Mouse (Mus musculus): Measurements from ENCODE around the gene Tdrd9.
"Not testable (repeated sequence)": the region's sequence is repeated elsewhere in the genome, so short reads cannot be mapped to it uniquely, and the experiment has no call there.

The Tdrd9 gene

GRCm38 (mm10) chr12:111971231-111971686 is at the start of gene Tdrd9:
Tdrd9 (plus strand) TSS chr12:111971559.
- DNase-seq (ENCODE audit: low spot score in 2 of 2) = no peak

- peak in 1 of 2 experiments; percentile 44 for DNase-seq (ENCODE audit: low spot score in 2 of 2)
Observed at GRCm38 (mm10) chr12:111923117-111923516, 48.2 kb upstream of the Tdrd9 start.

DNA sequence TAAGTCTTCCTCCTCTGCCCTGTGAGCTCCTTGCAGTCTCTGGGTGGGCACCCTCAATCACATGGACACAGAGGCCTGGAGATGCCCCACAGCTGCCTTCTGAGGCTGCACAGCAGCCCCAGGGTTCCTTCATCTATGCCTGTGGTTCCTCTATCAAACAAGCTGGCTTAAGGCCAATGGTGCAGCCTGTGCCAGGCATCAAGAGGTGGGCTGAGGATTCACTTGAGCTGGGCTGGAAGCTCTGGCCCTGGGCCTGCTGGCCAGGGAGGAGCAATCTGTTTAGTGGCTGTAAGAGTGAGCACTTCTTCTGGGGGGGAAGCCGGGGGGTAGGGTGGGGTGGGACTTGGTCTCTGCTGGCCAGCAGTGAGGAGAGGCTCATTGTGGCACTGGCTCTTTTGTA is 44.0 kb upstream of the Tdrd9 start:
- no peak for DNase-seq (ENCODE audit: low spot score in 2 of 2)

DNA sequence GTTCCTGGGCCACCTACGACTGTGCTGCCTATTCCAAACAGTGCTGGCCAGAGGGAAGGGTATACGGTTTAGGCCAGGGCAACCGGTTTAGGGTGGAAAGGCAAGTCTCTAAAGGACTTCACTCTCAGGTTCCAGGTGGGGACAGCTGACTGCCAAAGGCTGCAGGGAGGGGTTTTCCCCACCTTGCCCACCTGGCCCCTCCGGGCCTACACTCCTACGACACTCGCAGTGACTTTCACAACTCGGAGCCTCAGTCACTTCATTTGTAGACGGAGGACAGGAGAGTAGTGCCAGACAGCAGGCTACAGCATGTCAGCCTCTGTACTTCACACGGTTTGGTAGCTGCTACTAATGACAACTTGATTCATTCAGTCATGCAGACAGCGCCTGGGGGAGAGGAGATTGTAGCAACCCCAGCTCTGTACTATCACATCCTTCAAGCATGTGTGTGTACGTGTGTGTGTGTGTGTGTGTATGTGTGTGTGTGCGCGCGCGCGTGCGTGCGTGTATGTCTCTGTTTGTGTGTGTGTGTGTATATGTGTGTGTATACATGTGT is 42.9 kb upstream of the Tdrd9 start:
- no peak for DNase-seq (ENCODE audit: low spot score in 2 of 2)

- DNase-seq (ENCODE audit: low spot score in 2 of 2) = no peak
Observed at GRCm38 (mm10) chr12:111931411-111932025, 39.8 kb upstream of the Tdrd9 start.

DNA sequence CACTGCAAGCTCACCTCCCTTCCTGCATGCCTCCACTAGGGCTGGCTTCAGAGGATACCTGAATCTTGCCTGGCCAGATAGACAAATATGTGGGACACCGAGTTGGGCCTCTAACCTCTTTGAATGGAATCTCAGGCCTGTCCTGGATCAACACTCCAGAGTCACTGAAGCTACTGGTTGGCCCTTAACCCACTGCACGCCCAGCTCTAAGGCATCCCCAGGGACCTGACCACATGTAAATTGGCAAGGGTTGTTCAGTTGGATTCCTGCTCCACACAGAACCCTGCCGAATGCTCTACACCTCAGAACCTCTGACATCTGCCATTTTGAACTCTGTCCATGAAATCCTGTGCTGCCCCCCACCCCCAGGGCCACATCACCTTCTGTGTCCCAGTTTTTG is 38.8 kb upstream of the Tdrd9 start:
- DNase-seq (ENCODE audit: low spot score in 2 of 2) = no peak

- no peak for DNase-seq (ENCODE audit: low spot score in 2 of 2)
Observed at GRCm38 (mm10) chr12:111933032-111933704, 38.2 kb upstream of the Tdrd9 start.

GRCm38 (mm10) chr12:111933971-111934370 is 37.4 kb upstream of the Tdrd9 start:
- DNase-seq (ENCODE audit: low spot score in 2 of 2) = no peak

- no peak for DNase-seq (ENCODE audit: low spot score in 2 of 2)
Observed at GRCm38 (mm10) chr12:111936706-111937550, 34.4 kb upstream of the Tdrd9 start.

GRCm38 (mm10) chr12:111938623-111939177 is 32.7 kb upstream of the Tdrd9 start:
- no peak for DNase-seq (ENCODE audit: low spot score in 2 of 2)

DNA sequence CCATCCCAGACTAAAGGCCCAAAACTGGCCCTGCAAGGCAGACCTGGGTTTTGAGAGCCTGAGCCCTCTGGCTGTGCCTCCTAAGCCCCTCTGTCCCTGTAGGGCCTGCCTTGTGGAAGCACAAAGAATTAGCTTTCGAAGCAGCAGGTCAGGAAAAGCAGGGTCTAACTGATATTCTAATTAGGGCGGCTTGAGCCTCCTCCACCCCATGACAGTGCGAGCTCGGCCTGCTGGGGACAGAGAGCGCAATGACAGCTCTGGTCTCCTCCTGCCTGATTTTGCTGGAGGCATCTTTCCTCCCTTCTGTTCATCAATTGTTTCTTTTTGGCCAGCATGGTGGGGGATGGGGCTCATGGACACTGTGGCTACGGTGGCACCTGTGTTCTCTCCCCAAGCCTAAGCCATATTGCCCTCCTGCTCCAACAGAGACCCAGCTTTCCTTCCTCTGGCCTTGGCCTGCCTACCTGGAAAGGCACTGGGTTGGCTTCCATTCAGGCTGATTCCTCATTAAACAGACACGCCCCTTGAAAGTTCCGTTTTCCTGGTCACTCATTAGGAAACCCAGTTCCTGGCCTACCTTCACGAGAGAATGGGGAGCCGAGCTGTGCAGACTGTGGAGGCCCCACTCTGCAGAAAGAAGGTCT is 27.8 kb upstream of the Tdrd9 start:
- DNase-seq (ENCODE audit: low spot score in 2 of 2) = no peak

- peak in 1 of 2 experiments; percentile 23 for DNase-seq (ENCODE audit: low spot score in 2 of 2)
Observed at GRCm38 (mm10) chr12:111944065-111944987, 27.0 kb upstream of the Tdrd9 start.

DNA sequence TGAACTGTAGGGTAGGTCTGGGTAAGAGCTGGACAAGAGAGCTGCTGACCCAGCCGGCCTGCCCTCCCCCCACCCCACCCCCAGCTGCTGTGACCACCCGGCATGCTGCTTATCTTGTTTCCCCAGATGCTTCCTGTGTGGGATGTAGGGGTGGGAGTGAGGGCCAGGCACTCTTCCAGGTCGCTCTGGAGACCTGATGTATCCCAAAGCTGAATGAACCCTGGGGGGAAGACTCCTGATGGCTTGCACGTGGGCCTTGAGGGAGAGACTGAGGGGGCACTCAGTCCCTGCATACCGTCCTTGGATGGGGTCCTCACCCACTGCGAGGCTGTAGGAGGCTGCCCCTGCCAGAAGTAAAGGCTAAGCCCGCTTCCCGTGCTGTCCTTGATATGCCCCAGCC is 26.2 kb upstream of the Tdrd9 start:
- DNase-seq (ENCODE audit: low spot score in 2 of 2) = peak in 1 of 2 experiments; percentile 20

- DNase-seq (ENCODE audit: low spot score in 2 of 2) = not testable (repeated sequence)
Observed at GRCm38 (mm10) chr12:111945765-111946655, 25.3 kb upstream of the Tdrd9 start.

DNA sequence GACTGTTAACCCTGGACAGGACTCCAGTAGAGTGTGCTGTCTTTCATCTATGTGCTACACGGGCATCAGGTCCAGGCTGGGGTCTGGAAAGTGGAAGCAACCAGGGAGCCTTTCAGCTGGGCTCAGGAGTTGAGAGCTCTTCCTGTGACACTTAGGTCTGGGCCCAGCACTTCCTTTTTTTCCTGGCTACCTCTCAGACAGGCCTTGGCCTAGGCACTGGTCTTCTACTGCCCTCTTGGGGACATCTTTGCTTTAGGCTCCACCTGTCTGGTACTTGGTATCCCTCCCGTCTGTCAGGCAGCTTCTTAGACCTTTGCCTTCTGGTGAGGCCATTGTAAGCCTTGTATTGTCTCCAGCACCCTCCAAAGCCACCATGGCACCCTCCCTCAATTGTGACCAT is 24.6 kb upstream of the Tdrd9 start:
- DNase-seq (ENCODE audit: low spot score in 2 of 2) = peak; percentile 83

GRCm38 (mm10) chr12:111950486-111950885 is 20.9 kb upstream of the Tdrd9 start:
- DNase-seq (ENCODE audit: low spot score in 2 of 2) = no peak

- DNase-seq (ENCODE audit: low spot score in 2 of 2) = no peak
Observed at GRCm38 (mm10) chr12:111951701-111952100, 19.7 kb upstream of the Tdrd9 start.

DNA sequence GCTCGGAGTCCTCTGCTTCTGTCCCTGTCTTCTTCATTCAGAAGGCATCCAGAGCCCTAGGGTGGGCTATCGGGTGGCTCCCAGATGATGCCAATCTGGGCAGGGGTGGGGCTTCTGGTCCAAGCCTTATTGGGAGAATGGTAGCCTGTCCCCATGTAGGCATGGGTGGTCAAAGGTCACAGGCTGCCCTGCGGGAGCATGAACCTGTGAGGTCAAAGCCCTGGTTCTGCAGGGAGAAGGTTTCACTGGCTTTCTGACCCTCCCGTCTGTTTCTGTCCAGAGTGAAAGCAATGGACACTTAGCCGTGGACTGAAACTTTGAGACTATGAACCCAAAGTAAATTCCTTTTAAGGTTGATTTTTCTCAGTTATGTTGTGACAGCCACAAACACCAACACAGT is 15.2 kb upstream of the Tdrd9 start:
- DNase-seq (ENCODE audit: low spot score in 2 of 2) = no peak
